In genomic region chr14:25050674-25051251, GRCm38 (mm10) we compare ENCODE assay signal across 14 mouse cellular contexts.
DNase-seq lines count a peak whose midpoint lies in the region; ATAC-seq lines count a peak whose summit lies in the region.
"Had no signal": no experiment of that assay in that cellular context is flagged by ENCODE, and none has a peak within 500 bp of the region (broad histone marks: within the 10 kb centered on the region; RNA-seq: fewer than 3 reads in every experiment).

No protein-coding gene starts in this region.

- H3K4me3 ChIP-seq in heart, embryonic 10.5 days = no peak overlapping the region
- no peak overlapping the region for H3K4me3 ChIP-seq in limb, embryonic 13.5 days
- H3K4me3 ChIP-seq: liver, embryonic 15.5 days; midbrain, embryonic 13.5 days had no signal

- DNase-seq in heart, embryonic 10.5 days (ENCODE audit: low spot score) = no peak
- no peak for DNase-seq in heart, adult 8-10 months (ENCODE audit: low spot score)
- peak; percentile 27 for DNase-seq in testis, postnatal 14 days (ENCODE audit: low spot score)
- no peak for DNase-seq in testis, postnatal 10 days (ENCODE audit: low spot score)
- DNase-seq in gastrocnemius, postnatal 14 days = no peak
- no peak for DNase-seq in urinary bladder, adult 2 months (ENCODE audit: low spot score)
- DNase-seq: adrenal gland, postnatal 25 days; cerebellum, postnatal 25 days had no signal

- H3K9ac ChIP-seq in limb, embryonic 13.5 days = no peak overlapping the region
- H3K9ac ChIP-seq: liver, embryonic 15.5 days; midbrain, embryonic 13.5 days had no signal

- 0 out of 2 replicates have a peak, but pooled peaks cover 6% of the 10 kb centered on the region for H3K27me3 ChIP-seq in heart, embryonic 10.5 days (ENCODE audit: insufficient read depth, poor library complexity, severe bottlenecking)
- no peaks in the 10 kb centered on the region for H3K27me3 ChIP-seq in limb, embryonic 13.5 days
- H3K27me3 ChIP-seq: liver, embryonic 15.5 days; midbrain, embryonic 13.5 days had no signal

- H3K4me1 ChIP-seq in heart, embryonic 10.5 days = peaks cover 21% of the 10 kb centered on the region
- peaks cover 47% of the 10 kb centered on the region for H3K4me1 ChIP-seq in limb, embryonic 13.5 days
- H3K4me1 ChIP-seq: liver, embryonic 15.5 days; midbrain, embryonic 13.5 days had no signal

- no peaks in the 10 kb centered on the region for H3K36me3 ChIP-seq in heart, embryonic 10.5 days
- H3K36me3 ChIP-seq in limb, embryonic 13.5 days = no peaks in the 10 kb centered on the region
- H3K36me3 ChIP-seq: G1E; liver, embryonic 15.5 days; midbrain, embryonic 13.5 days had no signal

- peak overlapping the region; percentile 54; the same call in 1 of the 2 replicates for H3K27ac ChIP-seq in heart, embryonic 10.5 days
- H3K27ac ChIP-seq in limb, embryonic 13.5 days = peak overlapping the region; percentile 65
- H3K27ac ChIP-seq: kidney, postnatal 0 days; liver, embryonic 15.5 days; macrophage; midbrain, embryonic 13.5 days had no signal

- no peak overlapping the region for H3K4me2 ChIP-seq in limb, embryonic 13.5 days (replicated peaks)
- H3K4me2 ChIP-seq: liver, embryonic 15.5 days; midbrain, embryonic 13.5 days had no signal

- no peaks in the 10 kb centered on the region for H3K9me3 ChIP-seq in heart, embryonic 10.5 days
- no peaks in the 10 kb centered on the region for H3K9me3 ChIP-seq in limb, embryonic 13.5 days
- H3K9me3 ChIP-seq: liver, embryonic 15.5 days; midbrain, embryonic 13.5 days had no signal

- intact Hi-C loops in gastrocnemius, postnatal 14 days (cut with DNase I; ENCODE audit: low total_unique reads) = no loop called here

- 55% methylated on average over 12 of the region's 12 CpGs for WGBS in heart, embryonic 10.5 days
- 51% methylated on average over 12 of the region's 12 CpGs for WGBS in limb, embryonic 13.5 days

- no peak for ATAC-seq in limb, embryonic 13.5 days (ENCODE audit: low FRiP score, low read depth)
- ATAC-seq: midbrain, embryonic 13.5 days had no signal
